Mouse (Mus musculus) cortical plate, adult 2 months (tissue): ENCODE measurements around the gene Spdye4c.

Source experiments
- CTCF ChIP-seq: fragments of 200-500 bp; IDR thresholded peaks from 2 replicates; pipeline ENCODE4 v1.5.1; 2011; ENCODE audit warnings: mild to moderate bottlenecking, control low read depth, low read length; ENCODE audit not compliant: insufficient read depth; ENCODE audit errors: extremely low read depth
- POLR2A ChIP-seq: fragments of 200-500 bp; IDR thresholded peaks from 2 replicates; pipeline ENCODE4 v1.6.1; 2011; ENCODE audit warnings: mild to moderate bottlenecking, low read length, control low read depth; ENCODE audit not compliant: insufficient read depth; ENCODE audit errors: extremely low read depth

- no peak for TF ChIP-seq CTCF
- no peak for TF ChIP-seq POLR2A
These were observed 10.5 kb downstream of the Spdye4c start for GRCm38 (mm10) chr2:128601534-128601933.
